Mouse (Mus musculus) spleen, adult 2 months (tissue): ENCODE data around the gene Mmd. TPM values are rescaled to one million over a fixed set of nuclear protein-coding genes. Genes with fewer than 3 reads are reported as not detected.

Experiments
- DNase-seq, 2 experiments: peaks; one replicate each; pipeline versions ENCODE4 v3.0.0 to v3.0.0-alpha.2; 2012 to 2021; ENCODE audit warnings: low spot score in 2 of 2, low read depth in 1 of 2
- H3K27ac ChIP-seq: fragments of 200-500 bp; 2 replicates; pipeline ENCODE4 v1.5.1; 2012; ENCODE audit warnings: low read length, inconsistent platforms; ENCODE audit not compliant: insufficient read depth
- H3K27me3 ChIP-seq: fragments of 200-500 bp; 2 replicates; pipeline ENCODE4 v1.6.1; 2012; ENCODE audit warnings: mild to moderate bottlenecking, moderate library complexity, low read length, inconsistent platforms; ENCODE audit not compliant: control insufficient read depth, insufficient read depth
- H3K36me3 ChIP-seq: fragments of 200-500 bp; 2 replicates; pipeline ENCODE4 v1.6.1; 2012; ENCODE audit warnings: mild to moderate bottlenecking, low read length, inconsistent platforms; ENCODE audit not compliant: control insufficient read depth, insufficient read depth
- H3K4me1 ChIP-seq: fragments of 200-500 bp; 2 replicates; pipeline ENCODE4 v1.6.1; 2011; ENCODE audit warnings: inconsistent platforms; ENCODE audit not compliant: control insufficient read depth, insufficient read depth, insufficient read length
- H3K4me3 ChIP-seq: fragments of 200-500 bp; 2 replicates; pipeline ENCODE4 v1.5.1; 2011; ENCODE audit warnings: mild to moderate bottlenecking, inconsistent platforms; ENCODE audit not compliant: insufficient read depth, insufficient read length; ENCODE audit errors: extremely low read depth
- CTCF ChIP-seq: fragments of 200-500 bp; IDR thresholded peaks from 2 replicates; pipeline ENCODE4 v1.5.1; 2011; ENCODE audit warnings: mild to moderate bottlenecking, inconsistent platforms; ENCODE audit not compliant: insufficient read depth, insufficient read length, insufficient replicate concordance; ENCODE audit errors: extremely low read depth
- POLR2A ChIP-seq: fragments of 200-500 bp; IDR thresholded peaks from 2 replicates; pipeline ENCODE4 v1.6.1; 2011; ENCODE audit warnings: low read depth, low read length, inconsistent platforms
- WGBS: fragments of 180-500 bp; shearing (Covaris S2); methylation state at CpG from one replicate; pipeline ENCODE4 v1.1.7; 2018; 5-methylcytosine and 5-hydroxymethylcytosine counted together
- polyA plus RNA-seq: library from polyadenylated mRNA; depleted of rRNA; stranded (reverse); fragments of >200 nt; gene quantifications from 2 replicates; pipeline ENCODE4 v1.2.3, GENCODE M21; 2012

Gene Mmd
- polyA plus RNA-seq, 1 experiment = 9.6 TPM

DNA sequence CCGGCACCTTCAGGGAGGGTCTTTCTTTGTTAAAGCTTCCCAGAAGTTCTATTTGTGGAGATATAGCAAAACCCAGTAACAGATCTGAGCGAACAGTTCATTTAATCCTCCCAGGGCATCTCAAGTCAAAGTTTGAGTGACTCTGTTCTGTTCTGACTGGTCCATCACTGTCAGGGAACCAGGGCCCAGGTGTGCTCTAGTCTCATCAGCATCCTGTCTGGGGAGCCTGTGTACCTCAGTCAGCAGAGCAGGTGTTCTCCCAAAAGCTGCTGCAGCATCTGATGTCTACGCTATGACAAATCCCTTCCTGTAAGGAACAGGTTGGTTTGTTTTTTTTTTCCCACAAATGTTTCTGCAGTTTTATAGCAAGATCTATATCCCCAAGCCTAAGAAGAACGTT, 2.6 kb upstream of the Mmd start:
- Histone ChIP-seq H3K4me1 (peaks cover 17% of the 10 kb centered on the region), H3K27ac (no peak overlapping the region), H3K4me3 (no peak overlapping the region), H3K36me3 (no peaks in the 10 kb centered on the region), H3K27me3 (no peaks in the 10 kb centered on the region)
- no peak for DNase-seq
- no peak for TF ChIP-seq POLR2A
- no peak for TF ChIP-seq CTCF
- WGBS = 84% methylated on average over 4 of the region's 4 CpGs

GRCm38 (mm10) chr11:90247793-90248192, 1.5 kb upstream of the Mmd start:
- 38% methylated on average over 4 of the region's 4 CpGs for WGBS
- TF ChIP-seq POLR2A = no peak
- no peak for TF ChIP-seq CTCF
- H3K27ac ChIP-seq = peak overlapping the region; percentile 17; the same call in 1 of the 2 replicates
- DNase-seq = no peak
- no peaks in the 10 kb centered on the region for H3K36me3 ChIP-seq
- peaks cover 17% of the 10 kb centered on the region for H3K4me1 ChIP-seq
- no peaks in the 10 kb centered on the region for H3K27me3 ChIP-seq
- no peak overlapping the region for H3K4me3 ChIP-seq

- Histone ChIP-seq H3K27me3 (no peaks in the 10 kb centered on the region), H3K4me3 (peak overlapping the region; percentile 89), H3K36me3 (no peaks in the 10 kb centered on the region), H3K27ac (peak overlapping the region; percentile 85), H3K4me1 (peaks cover 17% of the 10 kb centered on the region)
- no peak for DNase-seq
- TF ChIP-seq POLR2A (no peak), CTCF (no peak)
- WGBS = under 1% methylated on average over 22 of the region's 22 CpGs
These were observed 465 bp downstream of the Mmd start for GRCm38 (mm10) chr11:90249701-90250141.

DNA sequence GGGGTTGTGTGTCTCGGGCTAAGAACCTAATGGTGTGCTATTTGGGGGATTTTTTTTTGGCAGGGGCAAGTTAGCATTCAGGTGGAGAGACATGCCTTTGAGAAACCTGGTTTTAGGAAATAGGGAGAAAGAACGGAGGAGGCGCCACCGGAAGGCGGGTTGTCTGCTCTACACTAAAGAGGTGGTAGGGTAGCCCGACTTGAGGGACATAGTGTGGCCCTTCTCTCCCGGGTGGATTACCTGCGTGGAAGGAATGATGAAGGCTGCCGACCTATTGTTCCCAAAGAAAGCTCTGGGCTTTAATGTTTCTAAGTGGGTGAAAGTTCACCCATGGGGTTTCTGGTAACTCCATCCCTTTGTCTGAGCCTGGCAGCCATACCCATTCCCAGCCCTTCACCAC, 933 bp downstream of the Mmd start:
- H3K27ac ChIP-seq = peak overlapping the region; percentile 85
- no peaks in the 10 kb centered on the region for H3K27me3 ChIP-seq
- no peak for TF ChIP-seq CTCF
- peak overlapping the region; percentile 89 for H3K4me3 ChIP-seq
- H3K36me3 ChIP-seq = no peaks in the 10 kb centered on the region
- no peak for DNase-seq
- H3K4me1 ChIP-seq = peaks cover 14% of the 10 kb centered on the region
- WGBS = 3% methylated on average over 9 of the region's 9 CpGs

DNA sequence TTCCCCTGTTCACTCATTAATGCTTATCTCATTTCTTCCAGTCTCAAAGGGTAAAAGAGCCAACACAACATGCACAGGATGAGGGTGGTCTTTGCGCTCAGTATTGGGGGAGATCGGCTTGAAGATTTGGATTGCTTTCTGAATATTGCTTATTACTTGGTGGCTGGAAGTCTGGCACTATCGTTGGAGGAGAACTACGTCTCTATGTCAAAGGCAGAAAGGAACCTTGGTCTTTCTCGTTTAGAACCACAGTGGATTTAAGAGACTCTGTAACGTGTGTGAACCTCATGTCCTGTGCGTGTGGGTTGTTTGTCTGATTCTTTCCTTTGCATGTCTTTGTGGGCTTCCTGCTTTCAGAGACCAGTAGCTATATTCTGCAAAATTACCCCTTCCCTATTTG, 1.5 kb downstream of the Mmd start:
- peaks cover 11% of the 10 kb centered on the region for H3K4me1 ChIP-seq
- peak overlapping the region; percentile 2; the same call in 1 of the 2 replicates for H3K27ac ChIP-seq
- H3K4me3 ChIP-seq = peak overlapping the region; percentile 19; the same call in 1 of the 2 replicates
- H3K27me3 ChIP-seq = no peaks in the 10 kb centered on the region
- 16% methylated on average over 7 of the region's 7 CpGs for WGBS
- TF ChIP-seq CTCF (no peak), POLR2A (no peak)
- no peak for DNase-seq
- H3K36me3 ChIP-seq = no peaks in the 10 kb centered on the region

- WGBS = 60% methylated on average over 2 of the region's 2 CpGs
- no peak overlapping the region for H3K4me3 ChIP-seq
- no peak for DNase-seq
These were observed 2.7 kb downstream of the Mmd start for GRCm38 (mm10) chr11:90251923-90252322.

GRCm38 (mm10) chr11:90252366-90252765, 3.1 kb downstream of the Mmd start:
- WGBS = 87% methylated on average over 8 of the region's 8 CpGs
- no peak for DNase-seq
- Histone ChIP-seq H3K4me1 (peaks cover 11% of the 10 kb centered on the region), H3K4me3 (no peak overlapping the region), H3K36me3 (0 out of 2 replicates have a peak, but pooled peaks cover under 1% of the 10 kb centered on the region), H3K27me3 (no peaks in the 10 kb centered on the region), H3K27ac (no peak overlapping the region)
- TF ChIP-seq POLR2A = no peak
- TF ChIP-seq CTCF = no peak

More at GRCm38 (mm10) chr11:90251923-90252322, 2.7 kb downstream of the Mmd start:
- TF ChIP-seq POLR2A (no peak), CTCF (no peak)
- peaks cover 11% of the 10 kb centered on the region for H3K4me1 ChIP-seq
- no peaks in the 10 kb centered on the region for H3K36me3 ChIP-seq
- no peaks in the 10 kb centered on the region for H3K27me3 ChIP-seq
- no peak overlapping the region for H3K27ac ChIP-seq
